8 mouse cellular contexts compared by ENCODE assay signal in the genomic region with DNA sequence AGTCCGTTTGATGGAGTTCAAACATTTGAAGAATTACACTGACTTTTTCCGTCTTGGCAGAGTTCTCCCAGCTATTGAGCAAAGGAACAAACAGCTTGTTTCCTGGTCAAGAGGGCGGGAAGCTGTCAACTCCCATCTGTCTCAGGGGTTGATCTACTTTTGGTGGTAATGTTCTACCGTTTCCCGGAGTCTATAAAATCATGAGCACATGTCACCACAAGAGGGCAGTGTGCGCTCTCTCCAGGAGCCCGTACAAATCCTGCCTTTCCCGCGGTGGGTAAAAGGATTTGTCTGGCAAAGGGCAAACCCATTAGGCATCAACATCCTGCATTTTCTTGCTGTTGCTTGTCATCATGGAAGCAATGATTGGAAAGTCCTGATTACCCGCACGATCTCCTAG.
DNase-seq lines count a peak whose midpoint lies in the region; ATAC-seq lines count a peak whose summit lies in the region.

No protein-coding gene starts in this region.

- ATAC-seq in hindbrain, embryonic 13.5 days (ENCODE audit: low FRiP score), result no peak

- no peaks in the 10 kb centered on the region for H3K27me3 ChIP-seq in hindbrain, embryonic 13.5 days

- no peak overlapping the region for H3K4me2 ChIP-seq in hindbrain, embryonic 13.5 days

- peak overlapping the region; percentile 56 for H3K27ac ChIP-seq in hindbrain, embryonic 13.5 days

- H3K4me3 ChIP-seq in hindbrain, embryonic 13.5 days, result no peak overlapping the region

- H3K36me3 ChIP-seq in hindbrain, embryonic 13.5 days, result no peaks in the 10 kb centered on the region

- 0 out of 2 replicates have a peak, but pooled peaks cover 9% of the 10 kb centered on the region for H3K9me3 ChIP-seq in hindbrain, embryonic 13.5 days

- 7% methylated on average over 11 of the region's 11 CpGs for WGBS in hindbrain, embryonic 13.5 days

- no peak overlapping the region for H3K9ac ChIP-seq in hindbrain, embryonic 13.5 days

- H3K4me1 ChIP-seq in hindbrain, embryonic 13.5 days (replicated peaks), result peaks cover 12% of the 10 kb centered on the region

- peak; percentile 43 for DNase-seq in WW6 (ENCODE audit: low read depth, low spot score)
- peak; percentile 34 for DNase-seq in cerebellum, adult 9-11 months
- peak; percentile 51 to 83 for DNase-seq in frontal cortex, postnatal 14 days (ENCODE audit: low spot score in 2 of 2)
- DNase-seq in layer of hippocampus, postnatal 10 days (ENCODE audit: low spot score in 2 of 2), result peak; percentile 87 to 89
- DNase-seq in lung, postnatal 14 days, result peak; percentile 88
- peak; percentile 88 for DNase-seq in right cerebral cortex, adult 2 months (ENCODE audit: low spot score in 2 of 2)
- DNase-seq in urinary bladder, postnatal 4 days (ENCODE audit: low spot score in 2 of 2), result peak; percentile 61 to 76

Comparison
In these comparisons a context has a peak if more than half of its experiments do, and no peak if none do; other contexts are left out.
1. DNase-seq: peak in every context shown above with its lines; median percentile 88 in layer of hippocampus, postnatal 10 days; 88 in lung, postnatal 14 days; 88 in right cerebral cortex, adult 2 months; 68 in urinary bladder, postnatal 4 days; 67 in frontal cortex, postnatal 14 days; 43 in WW6; 34 in cerebellum, adult 9-11 months.